Mouse (Mus musculus) cerebellum, postnatal 10 days (tissue): Measurements from ENCODE around the gene Fam19a3.
A peak's percentile ranks its signal among the peaks of the same experiment; 100 is the strongest.
"Not testable (repeated sequence)": the region's sequence is repeated elsewhere in the genome, so short reads cannot be mapped to it uniquely, and the experiment has no call there.

Source experiments
- DNase-seq, 2 experiments: peaks; one replicate each; pipeline ENCODE4 v3.0.0; 2021; ENCODE audit warnings: mixed read lengths in 2 of 2

The Fam19a3 gene

DNA sequence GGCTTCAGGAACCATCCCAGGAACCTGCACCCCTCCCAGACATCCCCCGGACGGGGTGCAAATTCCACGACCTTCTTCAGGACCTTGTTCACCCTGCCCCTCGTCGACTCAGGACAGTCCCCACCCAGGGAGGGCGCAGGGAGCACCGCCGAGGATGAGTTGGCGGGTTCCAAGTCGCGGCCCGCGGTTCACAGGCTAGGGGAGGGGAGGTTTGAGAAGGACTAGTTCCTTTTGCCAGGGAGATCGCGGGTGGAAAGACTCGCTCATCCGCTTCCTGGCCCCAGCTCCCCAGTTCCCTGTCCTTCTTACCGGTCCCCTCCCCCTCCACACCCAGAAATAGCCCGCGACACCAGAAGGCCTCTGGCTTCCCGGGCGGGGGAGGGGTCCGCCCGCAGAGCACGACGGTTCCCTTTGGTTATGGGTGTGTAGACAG, at the start of gene Fam19a3:
Gene Fam19a3, minus strand, starts transcription at position 370 of the 433 bp plus-strand sequence.
- DNase-seq: peak; percentile 40 to 44

DNA sequence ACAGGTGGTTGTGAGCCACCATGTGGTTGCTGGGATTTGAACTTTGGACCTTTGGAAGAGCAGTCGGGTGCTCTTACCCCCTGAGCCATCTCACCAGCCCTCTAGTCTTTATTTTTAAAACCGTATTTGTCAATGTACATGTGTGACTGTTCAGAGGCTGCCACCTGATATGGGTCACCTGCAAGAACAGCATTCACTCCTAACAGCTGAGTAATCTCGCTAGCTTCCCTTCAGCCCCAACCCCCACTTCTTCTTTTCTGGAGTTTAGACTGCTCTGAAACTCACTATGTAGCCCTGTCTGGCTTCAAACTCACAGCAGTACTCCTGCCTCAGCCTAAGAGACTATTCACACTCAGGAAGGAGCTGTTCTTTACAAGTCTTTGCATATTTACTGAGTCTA, 40.8 kb upstream of the Fam19a3 start:
- DNase-seq: no peak

DNA sequence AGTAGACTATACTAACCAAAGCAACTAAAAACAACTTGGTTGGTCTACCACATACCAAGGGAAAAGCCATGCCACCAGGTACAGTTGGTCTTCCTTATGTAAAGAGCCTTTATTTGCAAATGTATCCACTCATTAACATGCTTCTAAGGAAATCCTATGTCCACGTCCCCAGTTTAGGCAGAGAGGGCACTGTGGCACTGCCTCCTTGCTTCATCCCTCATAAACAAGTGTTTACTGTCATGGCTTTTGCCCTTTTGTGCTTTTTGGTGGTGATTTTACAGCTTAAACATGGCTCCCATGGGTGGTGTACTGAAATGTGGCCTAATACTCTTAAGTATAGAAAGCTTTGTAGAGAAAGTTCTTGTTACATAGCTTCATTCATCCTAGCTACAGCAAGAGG, 38.8 kb upstream of the Fam19a3 start:
- DNase-seq: no peak

DNA sequence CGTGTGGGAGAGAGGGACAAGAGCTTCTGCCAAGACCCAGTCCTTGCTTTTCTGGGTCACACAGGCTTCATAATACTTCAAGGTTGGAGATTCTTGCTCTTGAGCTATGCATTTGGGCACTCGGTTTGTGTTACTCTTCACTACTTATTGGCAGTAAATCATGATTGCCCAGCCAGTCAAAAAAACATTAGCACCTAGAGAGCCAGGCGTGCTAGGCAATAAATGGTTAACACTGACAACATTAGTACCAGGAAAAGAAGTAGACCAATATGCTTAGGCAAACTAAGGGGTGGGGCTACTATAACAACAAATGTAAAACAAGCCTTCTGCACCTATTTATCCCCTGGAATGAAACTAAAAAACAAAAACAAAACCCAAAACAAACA, 37.1 kb upstream of the Fam19a3 start:
- DNase-seq: no peak

DNA sequence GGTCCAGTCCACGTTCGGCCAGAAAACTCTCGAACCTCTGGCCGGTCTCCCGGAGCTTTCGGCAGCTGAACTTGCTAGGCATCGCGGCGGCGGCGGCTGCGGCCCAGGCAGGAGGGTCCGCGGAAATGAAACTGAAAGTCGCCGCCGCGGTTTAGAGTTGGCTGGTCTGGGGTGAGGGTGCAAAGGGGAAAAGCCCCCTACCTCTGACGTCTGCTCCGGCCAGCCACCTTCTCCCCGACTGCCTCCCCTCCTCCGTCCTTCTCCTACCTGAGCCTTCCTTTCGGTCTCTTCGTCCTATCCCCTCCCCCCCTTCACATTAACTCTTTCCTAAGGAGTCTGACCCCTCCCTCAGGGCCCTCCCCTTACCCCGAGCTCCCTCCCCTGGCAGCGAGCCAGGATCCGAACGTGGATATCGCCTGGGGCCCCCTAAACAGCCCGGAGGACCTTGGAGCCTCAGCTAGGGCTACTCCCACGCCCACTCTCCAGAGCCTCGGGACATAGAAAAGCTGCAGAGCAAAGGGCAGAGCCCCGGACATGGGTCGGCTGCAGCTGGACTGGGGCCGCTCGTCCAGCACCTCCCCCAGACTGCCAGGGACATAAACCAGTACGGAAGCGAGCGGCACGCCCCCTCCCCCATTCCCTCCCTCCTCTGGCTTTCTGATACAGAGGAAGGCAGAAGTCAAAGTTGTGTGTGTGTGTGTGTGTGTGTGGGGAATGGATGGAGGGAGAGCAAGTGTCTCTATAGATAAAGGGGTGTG, 36.5 kb upstream of the Fam19a3 start, which contains the start of gene Mov10:
Gene Mov10, minus strand, starts transcription at position 573 of the 758 bp plus-strand sequence.
- DNase-seq: peak; percentile 63 to 65

DNA sequence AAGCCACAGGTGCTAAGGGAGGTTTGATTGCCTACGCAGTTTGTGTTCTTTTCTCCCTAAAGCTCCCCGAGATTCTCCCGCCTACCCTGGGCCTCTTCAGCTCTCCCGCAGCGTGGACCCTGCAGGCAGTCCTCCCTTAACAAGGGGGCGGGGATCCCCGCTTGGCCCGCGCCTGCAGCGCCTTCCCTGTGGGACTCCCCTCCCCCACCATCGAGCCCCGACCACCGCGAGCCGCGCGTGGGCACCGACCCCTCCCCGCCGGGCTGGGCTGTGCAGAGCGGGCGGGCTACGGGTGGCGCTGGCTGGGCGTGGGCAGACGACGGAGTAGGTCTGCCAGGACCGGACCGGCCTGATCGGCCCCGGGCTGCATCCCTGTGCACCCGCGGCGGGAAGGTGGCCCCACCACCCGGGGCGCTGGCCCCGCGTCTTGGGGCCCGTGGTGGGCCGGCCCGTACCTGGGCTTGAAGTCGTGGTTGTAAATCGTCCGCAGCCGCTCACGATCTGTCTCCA, 35.9 kb upstream of the Fam19a3 start:
- peak; percentile 53 to 63 for DNase-seq

DNA sequence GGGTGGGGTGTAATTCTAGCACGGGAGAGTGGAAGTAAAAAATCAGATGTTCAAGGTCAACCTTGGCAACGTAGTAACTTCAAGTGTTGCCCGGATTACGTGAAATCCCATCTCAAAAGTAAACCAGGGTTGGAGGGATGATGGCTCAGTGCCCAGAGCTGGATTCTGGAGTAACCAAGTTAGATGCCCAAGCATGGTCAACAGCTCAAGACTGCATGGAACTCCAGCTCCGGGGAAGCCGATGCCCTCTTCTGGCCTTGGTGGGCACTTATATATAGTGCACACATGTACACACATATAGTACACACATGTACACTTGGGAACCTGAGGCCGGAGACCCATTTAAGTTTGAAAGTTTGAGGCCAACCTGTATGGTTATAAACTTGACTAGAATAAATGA, 34.5 kb upstream of the Fam19a3 start:
- DNase-seq: no peak

DNA sequence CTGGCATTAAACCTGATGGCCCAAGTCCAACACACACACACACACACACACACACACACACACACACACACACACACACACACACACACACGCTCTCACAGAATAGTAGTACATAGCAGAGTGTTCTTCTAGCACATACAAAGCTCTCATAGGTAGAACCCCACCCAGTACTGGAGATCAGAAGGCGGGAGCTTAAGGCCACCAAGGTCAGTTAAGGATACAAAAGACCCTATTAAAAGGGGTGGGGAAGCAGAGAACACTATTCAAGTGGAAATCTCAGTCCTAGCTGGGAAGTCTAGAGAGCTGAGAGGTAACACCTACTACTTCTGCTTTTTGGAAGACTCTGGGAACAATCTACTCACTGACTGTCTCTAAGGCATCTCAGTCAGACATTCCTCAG, 33.7 kb upstream of the Fam19a3 start:
- no peak for DNase-seq

DNA sequence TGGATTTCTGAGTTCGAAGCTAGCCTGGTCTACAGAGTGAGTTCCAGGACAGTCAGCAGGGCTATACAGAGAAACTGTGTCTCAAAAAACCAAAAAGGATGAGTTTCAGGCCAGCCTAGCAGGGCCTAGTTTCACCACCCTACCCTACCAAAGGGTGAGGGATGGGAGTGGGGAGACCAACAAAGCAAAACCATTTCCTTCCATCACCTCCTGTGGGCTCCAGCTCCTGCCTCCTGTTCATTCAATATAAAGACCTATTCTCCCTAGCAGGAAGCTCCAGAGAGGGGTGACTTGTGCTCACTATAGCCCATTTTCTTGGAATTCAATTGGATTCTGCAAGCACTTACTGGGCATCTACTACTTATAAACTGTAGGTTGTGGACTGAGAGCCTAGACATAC, 33.1 kb upstream of the Fam19a3 start:
- DNase-seq: no peak

DNA sequence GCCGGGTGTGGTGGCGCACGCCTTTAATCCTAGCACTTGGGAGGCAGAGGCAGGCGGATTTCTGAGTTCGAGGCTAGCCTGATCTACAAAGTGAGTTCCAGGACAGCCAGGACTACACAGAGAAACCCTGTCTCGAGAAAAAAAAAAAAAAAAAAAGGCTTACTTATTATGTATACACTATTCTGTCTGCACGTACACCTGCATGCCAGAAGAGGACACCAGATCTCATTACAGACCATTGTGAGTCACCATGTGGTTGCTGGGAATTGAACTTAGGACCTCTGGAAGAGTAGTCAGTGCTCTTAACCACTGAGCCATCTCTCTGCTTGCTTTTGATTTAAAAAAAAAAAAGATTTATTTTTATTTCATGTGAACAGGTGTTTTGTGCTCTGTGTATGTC, 31.6 kb upstream of the Fam19a3 start:
- DNase-seq: not testable (repeated sequence)

DNA sequence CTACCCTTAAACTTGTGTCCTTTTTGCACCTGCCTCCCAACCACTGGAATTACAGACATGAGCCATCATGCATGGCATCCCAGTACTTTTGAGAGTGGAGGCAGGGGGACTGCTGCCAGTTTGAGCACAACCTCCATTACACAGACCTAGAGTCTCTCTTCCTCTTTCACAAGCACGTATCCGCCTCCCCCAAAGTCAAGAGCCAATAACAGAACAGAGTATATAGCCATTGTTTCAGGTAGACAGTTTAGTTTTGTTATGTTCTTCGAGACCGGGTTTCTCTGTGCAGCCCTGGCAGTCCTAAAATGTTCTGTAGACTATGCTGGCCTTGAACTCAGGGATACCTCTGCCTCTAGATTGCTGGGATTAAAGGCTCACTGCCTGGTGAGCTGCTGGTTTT, 30.6 kb upstream of the Fam19a3 start:
- no peak for DNase-seq

DNA sequence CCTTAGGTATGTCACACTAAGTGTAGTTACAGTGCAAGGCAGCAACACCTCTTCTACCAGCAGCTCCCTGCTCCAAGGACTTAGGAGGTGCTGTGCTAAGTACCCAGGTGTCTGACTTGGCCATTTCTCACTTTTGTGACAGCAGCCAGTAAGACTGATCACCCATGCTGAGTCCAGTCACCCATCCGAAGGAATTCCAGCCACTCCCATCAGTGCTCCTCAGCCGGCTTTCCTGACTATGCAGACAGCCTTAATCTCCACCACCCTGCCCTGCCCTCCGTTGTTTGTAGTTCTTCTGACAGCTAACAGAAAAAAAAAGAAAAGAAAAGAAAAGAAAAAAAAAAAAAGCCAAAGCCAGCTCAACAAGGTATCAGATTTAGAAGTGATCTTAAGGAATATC, 30.1 kb upstream of the Fam19a3 start:
- DNase-seq: no peak

DNA sequence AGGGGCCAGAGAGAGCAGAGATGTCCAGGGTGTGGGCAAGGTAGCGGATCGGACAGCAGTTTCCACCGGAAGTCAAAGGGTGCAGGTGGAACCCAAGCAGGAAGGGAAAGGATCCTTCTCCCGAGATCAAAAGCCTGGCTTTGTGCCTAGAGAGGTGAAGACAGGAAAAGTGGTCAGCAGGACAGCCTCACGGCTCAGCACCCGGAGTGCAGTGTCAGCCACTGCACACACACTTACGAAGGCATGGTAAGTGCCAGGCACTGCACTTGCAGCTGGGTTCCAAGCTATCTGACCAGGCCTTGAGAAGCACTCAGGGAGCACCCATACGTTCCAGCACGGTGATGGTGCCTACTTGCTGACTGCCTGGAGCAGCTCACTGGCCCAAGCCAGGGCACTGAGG, 23.9 kb upstream of the Fam19a3 start:
- DNase-seq: no peak

DNA sequence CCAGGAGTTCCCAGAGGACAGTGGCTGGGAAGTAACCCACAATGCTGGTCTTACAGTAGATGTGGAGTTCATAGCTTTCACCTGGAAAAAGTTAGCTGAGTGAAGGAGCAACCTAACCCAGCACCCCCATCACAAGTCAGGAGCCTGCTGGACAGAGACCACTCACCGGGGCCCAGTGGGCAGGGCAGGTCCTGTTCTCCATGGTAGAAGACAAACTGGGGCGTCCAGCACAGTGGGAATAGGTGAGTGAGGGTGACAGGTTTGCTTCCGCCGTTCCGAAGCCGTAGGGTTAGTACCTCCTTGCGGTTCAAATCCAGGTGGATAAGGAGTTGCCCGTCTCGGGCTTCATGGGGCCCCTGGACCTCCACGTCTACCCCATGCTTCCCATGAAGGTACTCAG, 22.7 kb upstream of the Fam19a3 start:
- DNase-seq: no peak

DNA sequence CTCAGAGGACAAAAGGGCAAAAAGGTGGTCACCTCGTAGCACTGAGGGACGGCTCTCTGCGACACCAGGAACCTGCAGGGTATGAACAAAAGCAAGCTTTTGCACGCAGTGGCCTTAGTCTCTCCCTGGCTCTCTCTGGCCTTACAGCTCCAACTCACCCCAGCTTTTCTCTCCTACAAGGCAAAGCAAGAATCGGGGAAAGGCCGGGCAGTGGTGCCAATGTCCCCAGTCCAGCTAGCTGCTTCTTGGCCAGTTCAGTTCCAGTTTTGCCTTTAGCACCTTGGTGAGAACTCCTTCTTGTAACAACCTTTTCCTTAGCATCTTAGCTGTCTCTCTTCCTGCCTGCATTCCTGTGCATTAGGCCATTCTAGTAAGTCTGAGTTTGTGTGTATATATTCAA, 19.8 kb upstream of the Fam19a3 start:
- no peak for DNase-seq

DNA sequence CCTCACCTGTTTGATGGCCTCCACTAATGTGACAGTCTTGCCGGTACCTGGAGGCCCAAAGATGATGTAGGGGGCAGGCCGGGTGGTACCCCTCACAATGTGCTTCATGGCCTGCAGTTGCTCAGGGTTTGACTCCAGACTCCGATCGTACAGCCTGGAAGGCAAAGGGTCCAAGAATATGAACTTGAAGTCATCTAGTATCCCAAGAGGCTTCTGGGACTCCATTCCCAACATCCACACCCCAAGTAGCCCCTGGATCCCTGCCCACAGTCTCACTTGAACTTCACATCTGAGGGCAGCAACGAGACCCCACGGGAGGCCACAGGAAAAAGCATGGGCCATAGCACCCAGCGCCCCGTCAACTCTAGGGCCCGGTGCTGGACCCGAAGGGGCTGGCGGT, 19.0 kb upstream of the Fam19a3 start:
- DNase-seq: no peak

DNA sequence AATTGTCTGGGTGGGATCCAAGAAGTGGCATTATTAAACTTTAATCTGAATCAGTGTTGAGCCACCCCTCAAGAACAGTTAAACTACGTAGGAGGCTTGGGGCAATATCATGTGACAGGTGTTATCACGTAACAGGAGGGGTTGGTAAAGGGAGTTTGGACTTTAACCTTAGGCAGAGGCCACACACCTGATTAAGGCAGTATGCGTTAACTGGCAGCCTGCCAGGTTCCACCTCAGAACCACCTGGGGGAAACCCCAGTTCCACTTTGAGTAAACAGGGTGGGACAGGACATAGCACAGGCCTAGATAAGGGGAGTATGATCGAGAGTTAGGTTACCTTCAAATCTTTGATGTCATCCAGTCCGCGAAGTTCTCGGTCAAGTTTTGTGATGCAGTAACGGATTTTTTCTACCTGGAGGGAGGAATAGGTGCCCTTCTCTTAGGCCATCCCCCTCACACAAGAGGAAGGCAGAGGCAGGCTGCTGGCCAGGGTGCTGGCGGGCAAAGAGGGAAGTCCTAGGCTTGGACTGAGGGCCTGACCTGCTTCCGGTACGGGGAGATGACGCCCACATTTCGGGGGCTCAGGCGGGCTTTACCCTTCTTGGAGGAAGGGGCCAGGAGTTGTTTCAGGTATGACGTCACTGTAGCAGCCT, 14.9 kb upstream of the Fam19a3 start:
- no peak for DNase-seq

DNA sequence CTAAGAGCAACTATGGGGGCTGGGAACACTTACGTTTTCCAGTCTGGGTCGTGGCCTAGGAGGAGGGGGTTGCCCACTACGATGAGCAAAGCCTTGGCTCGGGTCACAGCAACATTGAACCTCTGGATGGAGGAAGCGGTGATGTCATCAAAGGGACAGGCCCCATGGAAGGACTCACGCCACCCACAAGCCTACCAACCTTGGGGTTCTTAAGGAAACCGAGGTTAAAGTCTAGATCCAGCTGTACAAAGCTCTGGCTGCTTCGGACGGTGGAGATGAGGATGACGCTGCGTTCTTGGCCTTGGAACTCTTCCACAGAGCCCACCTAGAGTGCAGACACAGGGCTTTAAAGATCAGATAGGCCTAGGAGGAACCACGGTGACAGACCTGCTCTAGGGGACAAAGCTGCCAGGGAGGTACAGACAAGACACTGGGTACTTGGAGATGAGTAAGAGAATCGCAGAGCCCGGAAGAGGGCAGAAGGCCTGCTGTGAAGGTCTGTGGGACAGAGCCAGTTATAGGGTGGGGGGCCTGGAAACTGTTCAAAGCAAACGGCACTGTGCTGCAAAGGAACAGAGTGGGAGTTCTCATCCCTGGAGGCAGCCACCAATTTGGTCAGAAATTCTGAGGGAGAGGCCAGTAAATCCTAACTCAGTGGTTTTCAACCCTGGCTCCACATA, 14.2 kb upstream of the Fam19a3 start:
- peak in 1 of 2 experiments; percentile 46 for DNase-seq

DNA sequence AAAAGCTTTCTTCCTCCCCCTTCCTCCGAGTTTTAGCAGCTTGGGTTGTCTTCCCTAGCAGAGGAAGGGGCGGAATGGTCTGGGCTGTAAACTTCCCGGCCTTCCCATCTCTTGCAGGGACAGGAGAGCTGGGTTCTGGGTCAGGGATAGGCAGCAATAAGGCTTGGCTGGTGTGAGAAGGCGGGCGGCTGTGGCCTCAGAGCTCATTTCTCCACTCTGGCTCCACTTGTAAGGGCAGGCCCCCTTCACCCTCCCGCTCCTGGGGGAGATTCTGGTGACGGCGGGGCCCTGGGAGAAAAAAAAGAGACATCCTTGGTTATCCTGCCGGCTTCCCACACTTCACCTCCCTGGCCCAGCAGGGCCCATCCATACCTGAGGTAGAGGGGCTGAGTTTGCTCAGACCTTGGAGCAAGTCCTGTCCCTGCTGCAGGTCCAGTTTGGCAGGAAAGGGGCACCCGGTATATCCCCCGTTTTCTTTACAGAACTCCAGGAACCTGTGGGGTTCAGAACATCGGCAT, 13.4 kb upstream of the Fam19a3 start:
- DNase-seq: no peak

DNA sequence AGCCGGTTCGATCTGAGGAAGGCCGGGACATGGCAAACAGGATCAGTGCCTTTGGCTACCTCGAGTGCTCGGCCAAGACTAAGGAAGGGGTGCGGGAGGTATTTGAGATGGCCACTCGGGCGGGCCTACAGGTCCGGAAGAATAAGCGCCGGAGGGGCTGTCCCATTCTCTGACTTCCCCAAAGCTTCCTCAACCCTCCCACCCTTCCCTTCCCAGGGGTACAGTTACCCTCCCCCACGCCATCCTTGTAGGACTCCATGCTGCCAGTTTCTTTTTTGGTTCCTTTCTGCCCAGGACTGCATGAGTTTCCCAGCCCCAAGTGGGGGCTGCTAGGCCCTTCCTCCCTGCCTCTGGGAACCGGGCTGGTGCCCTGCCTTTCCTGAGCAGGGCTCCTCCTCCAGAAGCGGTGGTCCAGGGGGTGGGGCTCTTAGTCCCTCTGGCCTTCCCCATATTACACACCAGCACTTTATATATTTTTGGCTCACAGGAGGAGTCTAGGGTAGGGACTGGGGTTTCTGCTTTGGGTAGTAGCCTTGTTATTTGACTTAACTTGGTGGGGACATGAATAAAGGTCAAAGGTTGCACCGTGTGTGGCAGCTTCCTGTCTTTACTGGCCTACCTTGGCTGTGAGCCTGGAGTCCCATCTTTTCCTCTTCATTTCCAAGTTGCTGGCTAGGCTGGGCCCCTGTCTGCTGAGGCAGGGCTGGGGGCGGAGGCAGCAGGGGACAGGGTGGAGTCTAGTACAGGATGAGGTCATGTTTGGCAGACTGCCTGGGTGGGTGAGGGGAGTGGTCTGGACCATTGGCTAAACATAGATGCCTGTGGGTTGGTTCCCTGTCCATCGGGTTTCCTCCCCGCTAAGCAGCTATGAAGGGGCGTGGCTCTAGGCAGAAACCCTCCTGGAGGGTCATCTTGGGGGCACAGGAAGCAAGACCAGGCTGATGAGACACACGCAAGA, 12.5 kb upstream of the Fam19a3 start:
- DNase-seq: peak; percentile 88

DNA sequence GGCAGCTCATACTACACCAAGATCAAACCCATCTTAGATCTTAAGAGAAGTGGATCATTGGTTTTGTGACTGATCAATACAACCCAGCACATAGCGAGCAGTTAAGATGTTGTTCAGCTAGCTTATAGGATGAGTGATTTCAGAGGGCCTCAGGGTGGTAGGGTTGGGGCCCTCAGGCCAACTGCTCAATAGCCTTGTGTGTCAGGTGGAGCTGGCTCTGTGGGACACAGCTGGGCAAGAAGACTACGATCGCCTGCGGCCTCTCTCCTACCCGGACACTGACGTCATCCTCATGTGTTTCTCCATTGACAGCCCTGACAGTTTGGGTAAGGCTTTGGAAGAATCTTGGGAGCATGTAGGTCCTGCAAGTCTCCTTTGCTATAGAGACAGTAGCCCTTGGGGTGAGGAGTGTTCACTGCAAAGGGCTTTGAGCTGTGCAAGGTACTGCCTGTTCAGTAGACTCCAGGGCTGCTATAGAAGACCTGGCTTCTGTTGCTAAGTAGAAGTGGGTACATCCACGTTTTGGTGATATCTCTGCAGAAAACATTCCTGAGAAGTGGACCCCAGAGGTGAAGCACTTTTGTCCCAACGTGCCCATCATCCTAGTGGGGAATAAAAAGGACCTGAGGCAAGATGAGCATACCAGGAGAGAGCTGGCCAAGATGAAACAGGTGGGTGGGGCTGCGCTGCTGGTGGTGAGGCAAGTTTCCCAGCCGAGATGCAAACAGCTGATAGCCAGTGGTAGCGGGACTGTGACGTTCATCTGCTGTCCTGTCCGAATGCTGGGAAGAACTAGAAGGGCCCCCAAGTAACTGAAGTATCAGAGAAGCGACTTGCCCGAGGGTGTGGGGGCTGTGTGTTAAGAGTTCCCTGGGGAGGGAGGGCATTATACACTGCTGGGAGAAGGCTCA, 11.0 kb upstream of the Fam19a3 start:
- DNase-seq: no peak
